Comparison of ENCODE assay signal across 23 mouse cellular contexts in genomic region chr7:79907356-79907755, GRCm38 (mm10). TPM values are rescaled to one million over a fixed set of nuclear protein-coding genes. Genes with fewer than 3 reads are reported as not detected.
DNase-seq lines count a peak whose midpoint lies in the region; ATAC-seq lines count a peak whose summit lies in the region.
"Had no signal": no experiment of that assay in that cellular context is flagged by ENCODE, and none has a peak within 500 bp of the region (broad histone marks: within the 10 kb centered on the region; RNA-seq: fewer than 3 reads in every experiment).

No protein-coding gene starts in this region.

- intact Hi-C loops in heart, postnatal 14 days (cut with DNase I), result no loop called here

- H3K36me3 ChIP-seq in heart, embryonic 12.5 days, result peaks cover 63% of the 10 kb centered on the region
- H3K36me3 ChIP-seq in hindbrain, embryonic 13.5 days, result peaks cover 82% of the 10 kb centered on the region

- no peak overlapping the region for H3K9ac ChIP-seq in heart, embryonic 12.5 days
- H3K9ac ChIP-seq in hindbrain, embryonic 13.5 days, result no peak overlapping the region
- H3K9ac ChIP-seq: liver, embryonic 12.5 days; midbrain, embryonic 15.5 days had no signal

- H3K4me2 ChIP-seq in heart, embryonic 12.5 days, result no peak overlapping the region
- H3K4me2 ChIP-seq in hindbrain, embryonic 13.5 days, result no peak overlapping the region
- H3K4me2 ChIP-seq: liver, embryonic 12.5 days; midbrain, embryonic 15.5 days had no signal

- H3K27ac ChIP-seq in heart, embryonic 12.5 days (ENCODE audit: poor library complexity, severe bottlenecking), result no peak overlapping the region
- no peak overlapping the region for H3K27ac ChIP-seq in hindbrain, embryonic 13.5 days
- H3K27ac ChIP-seq: limb, embryonic 10.5 days; liver, embryonic 12.5 days; midbrain, embryonic 15.5 days had no signal

- H3K9me3 ChIP-seq in heart, embryonic 12.5 days (replicated peaks), result no peaks in the 10 kb centered on the region
- no peaks in the 10 kb centered on the region for H3K9me3 ChIP-seq in hindbrain, embryonic 13.5 days
- H3K9me3 ChIP-seq: limb, embryonic 10.5 days; liver, embryonic 12.5 days; midbrain, embryonic 15.5 days had no signal

- 0 out of 2 replicates have a peak, but pooled peaks cover 4% of the 10 kb centered on the region for H3K4me1 ChIP-seq in heart, embryonic 12.5 days (replicated peaks)
- H3K4me1 ChIP-seq in hindbrain, embryonic 13.5 days (replicated peaks), result no peaks in the 10 kb centered on the region
- H3K4me1 ChIP-seq: limb, embryonic 10.5 days; midbrain, embryonic 15.5 days had no signal

- DNase-seq in adrenal gland, postnatal 10 days, result peak; percentile 45
- DNase-seq in adrenal gland, adult 18-20 months (ENCODE audit: low spot score in 2 of 2), result no peak
- DNase-seq in heart, adult 11 months, result peak; percentile 97
- DNase-seq in 3T3-L1 (ENCODE audit: low read depth, low spot score), result peak; percentile 27
- DNase-seq in heart, postnatal 14 days, result peak; percentile 19 to 40
- no peak for DNase-seq in layer of hippocampus, postnatal 25 days (ENCODE audit: extremely low spot score in 1 of 2, low spot score in 1 of 2)
- DNase-seq: cerebellum, adult 2 months; cerebellum, postnatal 36 days; kidney, adult 18-20 months; layer of hippocampus, adult 9-11 months; lung, adult 2 months; spleen, adult 18-20 months; thymus, postnatal 36 days had no signal

- WGBS in heart, embryonic 12.5 days, result 66% methylated on average over 2 of the region's 2 CpGs
- 72% methylated on average over 2 of the region's 2 CpGs for WGBS in hindbrain, embryonic 13.5 days

- no peak overlapping the region for H3K4me3 ChIP-seq in heart, embryonic 12.5 days
- H3K4me3 ChIP-seq in hindbrain, embryonic 13.5 days, result no peak overlapping the region
- H3K4me3 ChIP-seq: limb, embryonic 10.5 days; liver, embryonic 12.5 days; midbrain, embryonic 15.5 days; myocyte had no signal

- H3K27me3 ChIP-seq in heart, embryonic 12.5 days (replicated peaks), result no peaks in the 10 kb centered on the region
- no peaks in the 10 kb centered on the region for H3K27me3 ChIP-seq in hindbrain, embryonic 13.5 days
- H3K27me3 ChIP-seq: CH12.LX; liver, embryonic 12.5 days; midbrain, embryonic 15.5 days had no signal

- no peak for ATAC-seq in heart, embryonic 12.5 days (ENCODE audit: insufficient number of reproducible peaks, low FRiP score)
- no peak for ATAC-seq in hindbrain, embryonic 13.5 days (ENCODE audit: low FRiP score)
- ATAC-seq: liver, embryonic 12.5 days; midbrain, embryonic 15.5 days had no signal

RNA-seq across cellular contexts. Expression of gene Ap3s2, which starts 13.1 kb away (rescaled TPM):
- total RNA-seq in adrenal gland, postnatal 10 days (2021), result 10 to 100 TPM; 23.4 to 26.2 TPM
- total RNA-seq in adrenal gland, adult 18-20 months (2021), result 10 to 100 TPM; 20.0 to 25.7 TPM
- 33.4 and 36.6 TPM in 2 replicates for polyA plus RNA-seq in heart, embryonic 12.5 days (2016; fragmentation: Nextera tagmentation; extraction: Ambion mirVana)
- 10 to 100 TPM; 19.6 to 20.3 TPM for total RNA-seq in heart, postnatal 14 days (2021)
- 51.0 and 51.2 TPM in 2 replicates for polyA plus RNA-seq in hindbrain, embryonic 13.5 days (2015; fragmentation: Nextera tagmentation; extraction: Ambion mirVana)
- total RNA-seq in layer of hippocampus, postnatal 25 days (2021), result 10 to 100 TPM; 46.6 to 51.4 TPM

RNA-seq across cellular contexts. Expression of gene Arpin, which starts 27.8 kb away (rescaled TPM):
- 10 to 100 TPM; 16.3 to 22.7 TPM for total RNA-seq in adrenal gland, postnatal 10 days (2021)
- 10 to 100 TPM; 12.8 to 14.7 TPM for total RNA-seq in adrenal gland, adult 18-20 months (2021)
- polyA plus RNA-seq in heart, embryonic 12.5 days (2016; fragmentation: Nextera tagmentation; extraction: Ambion mirVana), result 26.4 and 29.5 TPM in 2 replicates
- total RNA-seq in heart, postnatal 14 days (2021), result 10 to 100 TPM; 11.5 to 12.5 TPM
- 19.0 and 20.3 TPM in 2 replicates for polyA plus RNA-seq in hindbrain, embryonic 13.5 days (2015; fragmentation: Nextera tagmentation; extraction: Ambion mirVana)
- total RNA-seq in layer of hippocampus, postnatal 25 days (2021), result 10 to 100 TPM; 11.7 to 14.2 TPM
- total RNA-seq: CH12.LX, MEL had no signal

RNA-seq across cellular contexts. Expression of gene Anpep, which starts 46.5 kb away (rescaled TPM):
- total RNA-seq in adrenal gland, postnatal 10 days (2021), result 10 to 100 TPM; 33.0 to 41.3 TPM
- 10 to 100 TPM in 1 of 2 experiments, 1 to 10 TPM in 1; 6.8 to 15.4 TPM for total RNA-seq in adrenal gland, adult 18-20 months (2021)
- 6.7 and 9.7 TPM in 2 replicates for polyA plus RNA-seq in heart, embryonic 12.5 days (2016; fragmentation: Nextera tagmentation; extraction: Ambion mirVana)
- total RNA-seq in heart, postnatal 14 days (2021), result 10 to 100 TPM; 21.4 to 25.3 TPM
- 4.3 and 4.4 TPM in 2 replicates for polyA plus RNA-seq in hindbrain, embryonic 13.5 days (2015; fragmentation: Nextera tagmentation; extraction: Ambion mirVana)
- total RNA-seq in layer of hippocampus, postnatal 25 days (2021), result 1 to 10 TPM; 2.9 to 4.3 TPM
- total RNA-seq: granulocyte monocyte progenitor cell, adult 5-6 weeks; megakaryocyte-erythroid progenitor cell, adult 5-6 weeks had no signal

Comparison
In these comparisons a context has a peak if more than half of its experiments do, and no peak if none do; other contexts are left out.
1. DNase-seq: peak in adrenal gland, postnatal 10 days (single experiment), heart, adult 11 months (single experiment), 3T3-L1 (single experiment) and heart, postnatal 14 days (2 of 2); none in adrenal gland, adult 18-20 months (0 of 2) and layer of hippocampus, postnatal 25 days (0 of 2).